Mouse (Mus musculus) thymus, adult 2 months (tissue): Measurements from ENCODE around the gene Sqstm1. TPM values are rescaled to one million over a fixed set of nuclear protein-coding genes. Genes with fewer than 3 reads are reported as not detected.

ENCODE experiments used
- DNase-seq: peaks from one replicate; pipeline ENCODE4 v3.0.0; 2021
- H3K27ac ChIP-seq: fragments of 200-500 bp; 2 replicates; pipeline ENCODE4 v1.5.1; 2012; ENCODE audit warnings: low read length, control low read depth; ENCODE audit not compliant: control insufficient read depth, insufficient read depth
- H3K27me3 ChIP-seq: fragments of 200-500 bp; 2 replicates; pipeline ENCODE4 v1.6.1; 2012; ENCODE audit warnings: mild to moderate bottlenecking, low read length, moderate library complexity, mixed read lengths; ENCODE audit not compliant: control insufficient read depth, insufficient read depth
- H3K36me3 ChIP-seq: fragments of 200-500 bp; 2 replicates; pipeline ENCODE4 v1.6.1; 2012; ENCODE audit warnings: mild to moderate bottlenecking, low read length, moderate library complexity; ENCODE audit not compliant: control insufficient read depth, insufficient read depth
- H3K4me1 ChIP-seq: fragments of 200-500 bp; replicated peaks from 2 replicates; pipeline ENCODE4 v1.6.1; 2012; ENCODE audit warnings: low read length; ENCODE audit not compliant: control insufficient read depth, insufficient read depth
- H3K4me3 ChIP-seq: fragments of 200-500 bp; 2 replicates; pipeline ENCODE4 v1.5.1; 2012; ENCODE audit warnings: mild to moderate bottlenecking, low read length, control low read depth, moderate library complexity; ENCODE audit not compliant: control insufficient read depth, insufficient read depth
- CTCF ChIP-seq: fragments of 200-500 bp; IDR thresholded peaks from 2 replicates; pipeline ENCODE4 v1.5.1; 2012; ENCODE audit warnings: mild to moderate bottlenecking, control low read depth, low read length, moderate library complexity, borderline replicate concordance; ENCODE audit not compliant: control insufficient read depth, poor library complexity, insufficient read depth; ENCODE audit errors: extremely low read depth
- POLR2A ChIP-seq: fragments of 200-500 bp; IDR thresholded peaks from 2 replicates; pipeline ENCODE4 v1.6.1; 2012; ENCODE audit warnings: mild to moderate bottlenecking, low read length, control low read depth, moderate library complexity; ENCODE audit not compliant: control insufficient read depth, poor library complexity, insufficient read depth; ENCODE audit errors: extremely low read depth
- WGBS: fragments of 180-500 bp; shearing (Covaris S2); methylation state at CpG from one replicate; pipeline ENCODE4 v1.1.7; 2018; 5-methylcytosine and 5-hydroxymethylcytosine counted together
- polyA plus RNA-seq: library from polyadenylated mRNA; depleted of rRNA; stranded (reverse); fragments of >200 nt; gene quantifications from 2 replicates; pipeline ENCODE4 v1.2.3, GENCODE M21; 2012

Sqstm1 gene
- polyA plus RNA-seq, 1 experiment = 173 TPM

- no peak for TF ChIP-seq CTCF
- no peak for TF ChIP-seq POLR2A
- Histone ChIP-seq H3K4me3 (no peak overlapping the region), H3K4me1 (no peaks in the 10 kb centered on the region), H3K27me3 (no peaks in the 10 kb centered on the region), H3K27ac (no peak overlapping the region), H3K36me3 (peaks cover 82% of the 10 kb centered on the region)
- WGBS = 95% methylated on average over 9 of the region's 9 CpGs
- DNase-seq = no peak
Observed at GRCm38 (mm10) chr11:50203302-50203827, 7.3 kb downstream of the Sqstm1 start.

GRCm38 (mm10) chr11:50201590-50201989 is 9.0 kb downstream of the Sqstm1 start:
- Histone ChIP-seq H3K27ac (no peak overlapping the region), H3K36me3 (peaks cover 76% of the 10 kb centered on the region), H3K27me3 (no peaks in the 10 kb centered on the region), H3K4me3 (no peak overlapping the region), H3K4me1 (no peaks in the 10 kb centered on the region)
- DNase-seq = no peak
- WGBS = 96% methylated on average over 3 of the region's 3 CpGs
- TF ChIP-seq POLR2A (no peak), CTCF (no peak)

GRCm38 (mm10) chr11:50200613-50201012 is 10.0 kb downstream of the Sqstm1 start:
- Histone ChIP-seq H3K4me3 (no peak overlapping the region), H3K27ac (no peak overlapping the region), H3K36me3 (peaks cover 67% of the 10 kb centered on the region), H3K4me1 (no peaks in the 10 kb centered on the region), H3K27me3 (no peaks in the 10 kb centered on the region)
- DNase-seq = no peak
- no peak for TF ChIP-seq CTCF
- no peak for TF ChIP-seq POLR2A
- WGBS = 92% methylated on average over 8 of the region's 8 CpGs

- Histone ChIP-seq H3K27ac (no peak overlapping the region), H3K4me3 (no peak overlapping the region), H3K27me3 (no peaks in the 10 kb centered on the region), H3K4me1 (no peaks in the 10 kb centered on the region), H3K36me3 (peaks cover 51% of the 10 kb centered on the region)
- 98% methylated on average over 2 of the region's 2 CpGs for WGBS
- TF ChIP-seq CTCF (no peak), POLR2A (no peak)
- no peak for DNase-seq
Observed at GRCm38 (mm10) chr11:50198916-50199315, 11.7 kb downstream of the Sqstm1 start.

GRCm38 (mm10) chr11:50198219-50198846 is 12.3 kb downstream of the Sqstm1 start:
- Histone ChIP-seq H3K27ac (no peak overlapping the region), H3K27me3 (no peaks in the 10 kb centered on the region), H3K36me3 (peaks cover 49% of the 10 kb centered on the region), H3K4me1 (no peaks in the 10 kb centered on the region), H3K4me3 (no peak overlapping the region)
- no peak for DNase-seq
- TF ChIP-seq CTCF = no peak
- no peak for TF ChIP-seq POLR2A
- 97% methylated on average over 4 of the region's 5 CpGs for WGBS

GRCm38 (mm10) chr11:50197500-50197899 is 13.1 kb downstream of the Sqstm1 start:
- Histone ChIP-seq H3K4me1 (no peaks in the 10 kb centered on the region), H3K36me3 (peaks cover 41% of the 10 kb centered on the region), H3K27ac (no peak overlapping the region), H3K27me3 (no peaks in the 10 kb centered on the region), H3K4me3 (no peak overlapping the region)
- DNase-seq = no peak
- WGBS = 96% methylated on average over 4 of the region's 4 CpGs
- no peak for TF ChIP-seq POLR2A
- TF ChIP-seq CTCF = no peak

GRCm38 (mm10) chr11:50194793-50195192 is 15.8 kb downstream of the Sqstm1 start:
- no peaks in the 10 kb centered on the region for H3K4me1 ChIP-seq
- H3K27me3 ChIP-seq = no peaks in the 10 kb centered on the region
- peaks cover 14% of the 10 kb centered on the region for H3K36me3 ChIP-seq
- no peak overlapping the region for H3K4me3 ChIP-seq
- no peak for DNase-seq
- 83% methylated on average over 4 of the region's 4 CpGs for WGBS
- TF ChIP-seq POLR2A (no peak), CTCF (no peak)
- H3K27ac ChIP-seq = no peak overlapping the region
